Mouse (Mus musculus) Patski (cell line): ENCODE measurements around the gene Zfp592. TPM values are rescaled to one million over a fixed set of nuclear protein-coding genes. Genes with fewer than 3 reads are reported as not detected.

Source experiments
- ATAC-seq: fragments of 100-300 bp; one replicate; pipeline ENCODE4 v1.8.0; 2021
- CTCF ChIA-PET: fragments of 350-600 bp; sonication (Branson Sonifier 250); formaldehyde crosslinking; loops from one replicate; lab custom pipeline; 2022; ENCODE audit warnings: inconsistent platforms; lab: Charles Lee
- POLR2A ChIA-PET: fragments of 350-600 bp; sonication (Branson Sonifier 250); formaldehyde crosslinking; loops from one replicate; lab custom pipeline; 2022; ENCODE audit warnings: antibody characterized with exemption, inconsistent platforms; lab: Charles Lee
- DNase-seq: peaks from one replicate; pipeline ENCODE4 v3.0.0-alpha.2; 2011; ENCODE audit warnings: low read depth, low spot score
- H3K27me3 ChIP-seq: fragments of 371-371 bp; one replicate; pipeline ENCODE4 v1.5.1; 2021
- CTCF ChIP-seq: fragments of 100-300 bp; IDR thresholded peaks from one replicate; pipeline ENCODE4 v1.5.1; 2021
- in situ Hi-C: fragments of 300-500 bp; cut with MboI; formaldehyde crosslinking; loops from 3 replicates; pipeline ENCODE4 v1.11.1; 2018; ENCODE audit warnings: low pct_unique_long_range_greater_than_20kb, mixed read lengths
- polyA plus RNA-seq: library from polyadenylated mRNA; unstranded; gene quantifications from one replicate; pipeline ENCODE4 v1.2.3, GENCODE M21; 2021

Gene Zfp592
- polyA plus RNA-seq, 1 experiment from 2014 or later, result 19.6 TPM

DNA sequence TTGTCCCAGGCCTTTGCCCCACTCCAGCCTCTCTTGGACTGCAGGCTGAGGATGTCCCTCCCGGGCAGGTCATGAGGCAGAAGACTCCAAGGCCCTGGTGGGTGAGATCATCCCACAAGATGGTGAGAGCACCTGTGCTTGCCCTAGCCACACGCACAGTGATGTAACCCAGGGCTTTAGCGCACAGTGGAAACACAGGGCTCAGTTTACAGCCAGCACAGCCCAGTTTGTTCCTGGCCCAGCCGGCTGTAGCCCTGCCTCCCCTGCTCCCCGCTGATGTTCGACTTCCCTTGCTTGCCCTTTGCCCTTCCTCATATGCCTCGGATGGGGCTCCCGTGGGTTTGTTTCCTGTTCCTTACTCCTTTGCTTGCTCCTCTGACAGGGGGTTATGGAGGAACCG lies 81.1 kb downstream of the Zfp592 start:
- peaks cover 24% of the 10 kb centered on the region for H3K27me3 ChIP-seq
- in situ Hi-C loops, result loop anchor here (10.0 to 25.0 kb wide), 2 partner anchors 80 to 337 kb away; no protein-coding TSS in a partner anchor
- ChIA-PET CTCF (no interaction called here), POLR2A (no interaction called here)
- no peak for TF ChIP-seq CTCF
- DNase-seq (no peak), ATAC-seq (no peak)

DNA sequence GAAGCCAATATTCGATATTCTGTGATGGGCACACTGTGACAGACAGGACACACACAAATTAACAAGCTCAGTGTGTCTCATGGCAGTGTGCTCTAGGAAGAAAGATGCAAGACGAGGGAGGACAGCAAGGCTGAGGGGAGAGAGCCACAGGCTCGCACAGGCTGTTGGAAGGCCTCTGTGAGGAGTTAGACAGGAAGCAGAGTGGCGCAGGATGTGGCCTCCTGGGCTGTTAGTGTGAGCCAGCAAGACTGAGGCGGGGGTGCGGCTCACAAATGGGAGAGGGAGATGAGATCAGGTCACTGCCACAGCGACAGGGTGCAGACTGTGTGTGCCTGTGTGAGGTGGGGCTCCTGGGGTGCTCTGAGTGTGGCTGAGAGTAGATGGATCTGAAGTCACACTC lies 81.8 kb downstream of the Zfp592 start:
- DNase-seq, result no peak

DNA sequence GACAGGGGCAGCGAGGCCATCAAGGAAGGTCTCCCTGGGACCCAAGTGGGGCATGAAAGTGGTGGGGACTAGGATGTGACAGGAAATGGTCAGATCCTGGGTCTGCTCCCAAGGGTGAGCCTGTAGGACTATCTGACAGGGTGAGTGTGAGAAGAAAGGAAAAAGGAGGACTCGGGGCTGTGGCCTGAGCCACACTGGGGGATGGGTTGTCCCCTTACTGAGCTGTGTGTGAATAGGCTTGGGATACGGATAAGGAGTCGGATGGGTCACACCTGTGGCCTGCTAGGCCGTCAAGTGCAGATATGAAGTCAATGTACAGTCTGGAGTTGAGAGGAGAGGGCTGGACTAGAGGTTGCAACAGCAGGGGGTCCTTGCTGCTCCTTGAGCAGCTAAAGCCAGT lies 82.3 kb downstream of the Zfp592 start:
- ATAC-seq (no peak), DNase-seq (no peak)
- ChIA-PET POLR2A (no interaction called here), CTCF (no interaction called here)
- in situ Hi-C loops, result loop anchor here (10.0 kb wide), 1 partner anchor 79 kb away; no protein-coding TSS in a partner anchor
- TF ChIP-seq CTCF, result no peak
- H3K27me3 ChIP-seq, result peaks cover 26% of the 10 kb centered on the region

More for the DNA sequence above, 81.8 kb downstream of the Zfp592 start:
- in situ Hi-C loops, result loop anchor here (10.0 kb wide), 1 partner anchor 80 kb away; no protein-coding TSS in a partner anchor
- CTCF ChIA-PET, result no interaction called here
- TF ChIP-seq CTCF, result no peak
- POLR2A ChIA-PET, result no interaction called here
- no peak for ATAC-seq
- H3K27me3 ChIP-seq, result peaks cover 26% of the 10 kb centered on the region

DNA sequence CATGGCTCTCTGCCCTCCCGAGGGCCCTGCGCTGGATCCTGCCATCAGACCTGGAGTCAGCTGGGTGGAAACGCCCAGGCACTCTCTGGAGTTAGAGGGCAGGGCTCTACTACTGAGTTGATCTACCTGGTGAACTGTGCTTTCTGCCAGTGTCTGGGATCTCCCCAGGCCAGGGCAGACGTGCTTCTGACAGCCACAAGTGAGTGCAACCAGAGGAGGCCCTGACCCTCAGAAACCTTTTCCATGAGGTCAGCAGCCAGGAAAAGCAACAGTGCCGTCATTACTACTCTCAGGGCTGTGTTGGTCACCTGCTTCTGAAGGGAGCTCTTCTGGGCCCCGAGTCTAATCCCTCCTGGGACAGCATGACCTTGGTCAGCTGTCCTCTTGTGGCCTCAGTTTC lies 83.5 kb downstream of the Zfp592 start:
- ChIA-PET CTCF (no interaction called here), POLR2A (no interaction called here)
- in situ Hi-C loops, result loop anchor here (10.0 kb wide), 1 partner anchor 78 kb away; no protein-coding TSS in a partner anchor
- H3K27me3 ChIP-seq, result peaks cover 26% of the 10 kb centered on the region
- ATAC-seq, result no peak
- TF ChIP-seq CTCF, result no peak
- no peak for DNase-seq

DNA sequence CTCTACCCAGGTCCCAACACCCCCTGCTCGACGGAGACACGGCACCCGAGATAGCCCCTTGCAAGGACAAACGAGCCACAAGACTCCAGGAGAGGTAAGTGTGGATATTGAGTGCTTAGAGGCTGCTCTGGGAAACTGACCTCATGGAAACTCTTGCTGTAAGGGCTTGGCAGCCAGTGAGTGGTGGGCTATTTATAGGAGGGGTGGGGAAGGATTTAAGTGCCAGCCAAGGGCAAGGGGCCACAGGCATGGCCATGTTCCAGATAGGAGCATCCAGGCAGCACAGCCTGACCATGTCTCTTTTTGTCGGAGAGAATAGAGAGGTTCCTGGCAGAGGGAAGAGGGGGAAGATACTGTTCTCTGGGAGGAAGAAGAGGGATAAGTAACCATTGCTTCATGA lies 85.3 kb downstream of the Zfp592 start:
- ChIA-PET POLR2A (no interaction called here), CTCF (no interaction called here)
- no peak for DNase-seq

DNA sequence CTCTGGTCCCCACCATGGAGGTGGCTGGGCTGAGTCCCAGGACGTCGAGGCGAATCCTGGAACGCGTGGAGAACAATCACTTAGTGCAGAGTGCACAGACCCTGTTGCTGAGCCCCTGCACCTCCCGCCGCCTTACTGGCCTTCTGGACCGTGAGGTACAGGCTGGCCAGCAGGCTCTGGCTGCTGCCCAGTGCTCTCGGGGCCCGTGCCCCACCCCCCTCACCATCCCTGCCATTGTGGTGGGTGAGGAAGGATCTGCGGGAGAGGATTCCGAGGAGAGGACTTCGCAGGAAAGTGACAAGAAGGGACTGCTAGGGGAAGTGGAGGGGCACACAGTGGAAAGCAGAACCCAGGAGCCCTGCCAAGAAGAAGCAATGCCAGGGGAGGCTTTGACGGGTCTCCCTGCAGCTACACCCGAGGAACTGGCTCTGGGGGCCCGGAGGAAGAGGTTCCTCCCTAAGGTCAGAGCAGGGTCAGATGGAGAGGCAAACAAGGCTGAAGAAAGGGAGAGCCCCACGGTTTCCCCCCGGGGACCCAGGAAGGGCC lies 100.0 kb downstream of the Zfp592 start:
- ATAC-seq, result no peak
- ChIA-PET POLR2A (no interaction called here), CTCF (no interaction called here)
- in situ Hi-C loops, result no loop called here
- TF ChIP-seq CTCF, result no peak
- no peak for DNase-seq
- H3K27me3 ChIP-seq, result peaks cover 36% of the 10 kb centered on the region

More for the DNA sequence above, 85.3 kb downstream of the Zfp592 start:
- H3K27me3 ChIP-seq, result peaks cover 26% of the 10 kb centered on the region
- TF ChIP-seq CTCF, result no peak
- in situ Hi-C loops, result loop anchor here (10.0 kb wide), 1 partner anchor 76 kb away; no protein-coding TSS in a partner anchor
- ATAC-seq, result no peak

DNA sequence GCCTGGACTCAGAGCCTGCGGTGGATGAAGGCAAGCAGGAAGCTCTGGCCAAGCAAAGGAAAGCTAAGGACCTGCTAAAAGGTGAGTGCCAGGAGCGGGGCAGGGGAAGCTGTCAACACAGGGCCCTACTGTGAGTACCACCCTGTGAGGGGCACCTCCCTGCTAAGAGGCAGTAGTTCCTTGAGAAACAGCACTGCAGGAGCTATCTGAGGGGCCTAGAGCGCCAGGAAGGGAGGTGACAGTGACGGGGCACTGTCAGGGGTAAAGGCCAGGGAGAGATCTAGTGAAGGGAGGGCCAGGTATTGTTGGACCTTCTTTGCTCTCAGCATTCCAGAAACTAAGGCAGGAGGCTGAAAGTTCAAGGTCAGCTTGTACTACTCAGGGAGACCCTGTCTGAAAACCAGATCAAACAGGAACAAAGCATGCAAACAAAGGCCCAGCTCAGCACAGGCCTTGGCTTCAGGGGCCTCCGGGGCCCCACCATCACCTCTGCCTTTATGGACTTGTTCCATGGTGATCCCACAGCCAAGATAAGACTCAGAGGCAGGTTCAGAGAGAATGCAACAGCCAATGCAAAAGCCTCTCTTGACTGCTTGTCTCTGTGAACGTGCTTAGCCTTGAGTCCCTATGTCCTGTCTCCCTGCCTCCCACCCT lies 100.8 kb downstream of the Zfp592 start:
- ATAC-seq, result no peak
- H3K27me3 ChIP-seq, result peaks cover 36% of the 10 kb centered on the region
- no peak for DNase-seq
- ChIA-PET CTCF (no interaction called here), POLR2A (no interaction called here)
- TF ChIP-seq CTCF, result no peak
- in situ Hi-C loops, result no loop called here

Other genes with a start within 250 kb of the Zfp592 start
- 103 TPM for gene Iqgap1, start 167.7 kb upstream of the Zfp592 start, polyA plus RNA-seq
- gene Zscan2, start 132.8 kb upstream of the Zfp592 start, polyA plus RNA-seq, result 20.3 TPM
- gene Wdr73, start 92.4 kb upstream of the Zfp592 start, polyA plus RNA-seq, result 31.4 TPM
- gene Nmb, start 88.6 kb upstream of the Zfp592 start, polyA plus RNA-seq, result 0.78 TPM
- gene Sec11a, start 45.9 kb upstream of the Zfp592 start, polyA plus RNA-seq, result 169 TPM
- not detected for gene Alpk3, start 63.9 kb downstream of the Zfp592 start, polyA plus RNA-seq
- not detected for gene Slc28a1, start 121.1 kb downstream of the Zfp592 start, polyA plus RNA-seq
- gene Pde8a, start 219.9 kb downstream of the Zfp592 start, polyA plus RNA-seq, result 6.8 TPM